Mouse (Mus musculus) lung, postnatal 4 days (tissue): ENCODE data around the gene Rbm12.
"Not testable (repeated sequence)": the region's sequence is repeated elsewhere in the genome, so short reads cannot be mapped to it uniquely, and the experiment has no call there.

Source experiments
- DNase-seq, 2 experiments: peaks; one replicate each; pipeline ENCODE4 v3.0.0; 2021

Gene Rbm12

DNA sequence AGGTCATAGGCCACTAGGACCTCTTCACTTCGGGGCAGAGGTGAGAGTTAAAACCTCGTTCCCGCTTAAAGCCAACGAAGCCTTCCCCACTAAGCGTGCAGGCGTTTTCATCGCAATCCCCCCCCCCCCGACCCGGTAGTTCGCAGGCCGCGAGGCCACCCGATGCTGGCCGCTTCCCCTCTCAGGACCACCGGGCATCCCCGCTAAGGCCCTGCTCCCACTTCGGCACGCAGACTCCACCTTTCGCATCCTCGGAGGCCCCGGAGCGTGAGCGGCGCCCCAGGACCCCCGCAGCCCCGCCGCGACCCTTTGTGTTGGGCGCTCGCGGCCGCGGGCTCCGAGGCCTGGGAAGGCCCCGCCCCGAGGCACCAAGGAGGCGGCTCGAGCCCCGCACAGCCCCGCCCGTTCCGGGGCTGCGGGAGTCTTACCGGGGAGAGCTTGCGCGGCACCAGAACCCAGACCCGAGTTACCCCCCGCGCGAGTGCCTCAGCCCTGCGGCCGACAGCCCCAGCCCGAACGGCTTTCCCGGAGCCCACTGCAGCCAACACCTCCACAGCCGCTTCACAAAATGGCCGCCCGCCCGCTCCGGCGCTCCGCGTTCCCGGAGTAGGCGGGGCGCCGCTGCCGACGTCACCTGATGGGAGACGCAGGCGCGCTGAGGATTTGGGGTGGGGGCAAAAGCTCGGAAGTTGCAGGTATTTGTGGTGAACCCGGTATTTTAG, at the start of gene Rbm12, which contains the start of gene Cpne1:
Gene Rbm12 (minus strand): TSS at position 621 of the 722 bp plus-strand sequence.
Gene Cpne1 (minus strand): TSS at position 608 of the 722 bp plus-strand sequence.
- DNase-seq = peak; percentile 94 to 95

DNA sequence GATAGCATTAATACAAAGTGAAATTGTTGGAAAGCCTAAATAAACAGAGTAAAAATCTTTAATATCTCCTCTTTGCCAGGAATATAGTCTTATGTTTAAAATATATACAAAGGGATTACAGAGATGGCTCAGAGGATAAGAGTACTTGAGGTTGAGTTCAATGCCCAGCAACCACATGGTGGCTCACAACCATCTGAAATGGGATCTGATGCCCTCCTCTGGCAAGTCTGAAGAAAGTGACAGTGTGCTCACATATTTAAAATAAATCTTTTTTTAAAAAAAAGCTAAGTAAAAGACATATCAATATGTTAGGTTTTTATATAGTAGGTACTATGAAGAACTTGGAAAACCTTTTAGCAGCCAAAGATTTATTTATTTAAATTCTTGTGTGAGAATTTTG, 39.8 kb upstream of the Rbm12 start:
- DNase-seq = no peak

GRCm38 (mm10) chr2:156147316-156147915, 35.6 kb upstream of the Rbm12 start:
- DNase-seq = no peak

DNA sequence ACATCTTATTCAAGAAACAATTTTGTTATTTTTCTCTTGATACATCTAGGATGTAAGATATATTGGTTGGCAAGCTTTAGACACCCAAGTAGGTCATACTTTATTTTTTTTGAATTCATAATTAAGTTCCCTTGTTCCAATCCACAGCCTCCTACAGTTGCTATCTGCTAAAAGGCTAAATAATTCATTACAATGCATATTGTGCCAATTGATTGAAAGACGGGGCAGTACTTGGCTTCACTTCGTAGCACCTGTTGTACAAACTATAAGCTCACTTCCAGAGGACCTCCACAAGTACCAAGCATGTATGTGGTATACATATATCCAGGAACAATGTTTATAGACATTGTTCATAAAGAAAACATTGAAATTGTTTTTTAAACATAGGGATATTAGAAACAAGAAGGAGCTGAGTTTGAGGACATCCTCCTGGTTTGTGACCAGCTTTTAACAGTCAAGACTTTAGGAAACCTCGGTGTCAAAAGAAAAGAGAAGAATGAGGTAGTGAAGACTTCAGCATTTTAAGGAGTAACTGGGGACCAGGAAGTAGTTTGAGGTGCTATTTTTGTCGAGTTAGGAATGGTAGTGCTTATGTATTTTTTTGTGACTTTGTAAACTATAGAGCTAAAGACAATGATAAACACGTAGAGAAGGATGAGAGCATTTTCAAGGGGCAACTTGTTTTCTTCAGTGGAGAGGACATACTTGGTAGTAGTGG, 34.7 kb upstream of the Rbm12 start:
- DNase-seq = no peak

DNA sequence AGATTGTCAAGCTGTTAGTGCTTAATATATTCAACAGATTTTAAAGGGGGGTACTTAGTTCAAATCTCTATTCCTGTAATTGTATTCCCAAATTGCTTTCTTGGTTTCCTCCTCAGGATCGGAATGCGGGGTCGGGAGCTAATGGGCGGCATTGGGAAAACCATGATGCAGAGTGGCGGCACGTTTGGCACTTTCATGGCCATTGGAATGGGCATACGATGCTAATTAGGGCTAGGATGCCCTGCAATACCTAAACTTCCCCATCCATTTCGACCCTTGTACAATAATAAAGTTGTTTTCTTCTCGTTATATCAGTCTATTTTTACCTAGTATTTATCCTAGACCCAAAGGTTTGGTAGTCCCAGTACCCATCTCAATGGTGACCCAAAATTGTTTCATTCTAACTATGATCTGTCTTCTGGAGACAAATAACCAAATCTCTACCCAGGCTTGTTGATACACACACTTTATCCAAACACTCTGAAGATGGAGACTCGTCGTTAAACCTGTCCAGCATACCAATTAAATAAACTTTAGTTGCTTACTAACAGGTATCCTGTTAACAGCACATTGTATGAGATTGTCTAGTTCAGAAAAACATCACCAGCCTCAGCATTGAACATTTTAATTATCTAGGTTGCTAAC, 33.8 kb upstream of the Rbm12 start:
- no peak for DNase-seq

DNA sequence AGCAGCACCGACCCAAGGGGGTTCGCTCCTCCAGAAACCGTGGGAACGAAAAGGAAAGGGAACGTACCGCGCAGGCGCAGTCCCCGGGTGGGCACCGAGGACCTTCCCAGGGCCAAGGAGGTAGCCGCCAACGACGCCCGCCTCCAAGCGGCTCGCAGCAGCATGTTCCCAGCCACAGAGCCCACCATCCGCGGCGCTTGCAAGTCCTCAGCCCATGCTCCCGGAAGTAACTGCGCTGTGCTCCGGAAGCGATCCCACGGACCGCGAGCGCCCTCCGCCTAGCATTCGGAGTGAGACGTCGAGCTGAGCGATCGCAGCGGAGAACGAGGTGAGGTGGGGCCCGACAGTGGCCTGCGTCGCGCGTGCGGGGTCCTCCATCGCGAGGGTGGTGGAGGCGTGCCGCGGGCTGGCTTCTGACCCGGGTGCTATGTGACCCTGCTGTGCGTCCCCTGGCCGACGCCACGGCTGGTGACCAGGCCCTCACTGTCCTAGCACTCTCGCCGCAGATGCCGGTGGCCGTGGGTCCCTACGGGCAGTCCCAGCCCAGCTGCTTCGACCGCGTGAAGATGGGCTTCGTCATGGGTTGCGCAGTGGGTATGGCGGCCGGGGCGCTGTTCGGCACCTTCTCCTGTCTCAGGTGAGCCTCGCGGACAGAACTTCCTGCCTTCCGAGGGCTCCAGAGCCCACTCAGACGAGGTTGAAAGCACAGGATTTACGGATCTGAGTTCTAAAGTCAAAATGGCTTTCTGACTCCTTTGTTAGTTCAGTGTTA, 32.4 kb upstream of the Rbm12 start, which contains the start of the genes Romo1 and Nfs1:
Gene Romo1 (plus strand): TSS at position 87 of the 772 bp plus-strand sequence.
Gene Nfs1 (minus strand): TSS at position 234 of the 772 bp plus-strand sequence.
- DNase-seq = peak; percentile 95 to 97

DNA sequence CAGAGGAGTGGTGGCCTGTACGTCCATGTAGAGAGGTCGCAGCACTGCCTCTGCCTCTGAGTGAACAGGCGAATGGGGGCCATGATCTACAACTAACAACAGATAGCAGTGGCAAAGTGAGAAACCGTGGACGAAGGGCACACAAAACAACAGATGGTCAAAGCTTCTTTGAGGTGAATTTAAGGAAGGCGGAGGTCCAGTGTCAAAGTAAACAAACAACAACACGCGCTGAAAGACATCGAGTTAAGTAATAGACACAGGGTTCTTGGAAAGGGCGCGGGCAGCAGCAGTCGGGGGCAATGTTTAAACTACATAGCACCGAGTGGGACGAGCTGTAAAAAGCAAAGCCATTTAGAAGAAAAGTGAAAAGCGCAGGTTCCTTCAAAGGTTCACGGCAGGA, 31.6 kb upstream of the Rbm12 start:
- no peak for DNase-seq

- no peak for DNase-seq
Measured at GRCm38 (mm10) chr2:156142820-156143219, 31.0 kb upstream of the Rbm12 start.

GRCm38 (mm10) chr2:156135695-156136094, 23.9 kb upstream of the Rbm12 start:
- no peak for DNase-seq

DNA sequence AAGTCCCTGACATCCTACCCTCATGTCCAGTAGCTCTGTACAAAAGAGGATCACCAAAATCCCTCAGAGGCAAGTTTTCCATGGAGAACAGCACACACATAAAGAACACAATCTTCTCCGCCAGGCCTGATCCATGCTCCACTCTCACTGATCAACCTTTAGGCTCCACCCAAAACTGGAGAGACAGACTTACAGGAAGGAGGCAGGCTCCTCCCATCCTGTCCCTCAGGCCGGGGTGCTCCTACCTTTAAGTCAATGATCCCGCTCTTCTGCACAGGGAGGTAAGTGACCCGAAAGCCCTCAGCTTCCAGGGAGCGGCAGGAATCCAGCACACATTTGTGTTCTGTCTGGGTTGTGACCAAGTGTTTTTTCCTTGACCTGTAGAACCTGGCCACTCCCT, 22.4 kb upstream of the Rbm12 start:
- no peak for DNase-seq

DNA sequence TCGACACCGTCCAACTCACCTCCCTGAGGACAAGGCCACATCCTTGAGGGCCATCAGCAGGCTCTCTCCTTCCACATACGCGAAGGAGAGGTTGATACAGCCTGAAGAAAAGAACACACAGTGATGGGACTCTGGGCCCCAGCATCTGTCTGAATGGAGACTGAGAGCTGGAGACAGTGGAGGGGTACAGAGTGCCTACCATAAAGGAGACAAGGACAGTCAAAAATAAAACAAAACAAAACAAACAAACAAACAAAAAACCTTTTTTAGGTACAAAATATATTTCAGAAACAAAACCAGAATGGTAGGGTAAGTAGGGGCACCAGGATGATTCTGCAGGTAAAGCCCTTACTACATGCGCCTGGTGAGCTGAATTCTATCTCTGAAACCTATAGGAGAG, 15.2 kb upstream of the Rbm12 start, which contains the start of gene Gm28036:
Gene Gm28036 (minus strand): TSS at position 101 of the 400 bp plus-strand sequence.
- DNase-seq = no peak

DNA sequence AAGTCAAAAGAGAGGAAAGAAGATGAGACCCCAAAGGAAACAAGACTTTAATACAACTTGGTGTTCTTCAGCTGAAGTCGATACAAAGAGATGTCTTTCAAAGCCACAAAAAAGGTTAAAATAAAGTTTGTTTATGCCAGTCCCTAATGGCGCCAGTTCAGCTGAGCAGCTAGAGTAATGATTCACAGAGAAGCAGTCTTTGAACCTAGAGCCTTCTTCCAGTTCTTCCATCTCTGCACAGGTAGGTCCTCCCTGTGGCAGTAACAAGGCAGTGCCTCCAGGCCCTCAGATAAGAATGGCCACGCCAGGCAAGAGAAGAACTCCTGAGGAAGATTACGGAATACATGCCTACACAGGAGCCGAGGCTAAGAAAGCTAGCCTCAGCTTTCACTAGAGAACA, 12.0 kb upstream of the Rbm12 start:
- DNase-seq = no peak

GRCm38 (mm10) chr2:156119566-156119965, 7.8 kb upstream of the Rbm12 start:
- no peak for DNase-seq

GRCm38 (mm10) chr2:156112080-156112423, 274 bp upstream of the Rbm12 start:
- DNase-seq = not testable (repeated sequence)

DNA sequence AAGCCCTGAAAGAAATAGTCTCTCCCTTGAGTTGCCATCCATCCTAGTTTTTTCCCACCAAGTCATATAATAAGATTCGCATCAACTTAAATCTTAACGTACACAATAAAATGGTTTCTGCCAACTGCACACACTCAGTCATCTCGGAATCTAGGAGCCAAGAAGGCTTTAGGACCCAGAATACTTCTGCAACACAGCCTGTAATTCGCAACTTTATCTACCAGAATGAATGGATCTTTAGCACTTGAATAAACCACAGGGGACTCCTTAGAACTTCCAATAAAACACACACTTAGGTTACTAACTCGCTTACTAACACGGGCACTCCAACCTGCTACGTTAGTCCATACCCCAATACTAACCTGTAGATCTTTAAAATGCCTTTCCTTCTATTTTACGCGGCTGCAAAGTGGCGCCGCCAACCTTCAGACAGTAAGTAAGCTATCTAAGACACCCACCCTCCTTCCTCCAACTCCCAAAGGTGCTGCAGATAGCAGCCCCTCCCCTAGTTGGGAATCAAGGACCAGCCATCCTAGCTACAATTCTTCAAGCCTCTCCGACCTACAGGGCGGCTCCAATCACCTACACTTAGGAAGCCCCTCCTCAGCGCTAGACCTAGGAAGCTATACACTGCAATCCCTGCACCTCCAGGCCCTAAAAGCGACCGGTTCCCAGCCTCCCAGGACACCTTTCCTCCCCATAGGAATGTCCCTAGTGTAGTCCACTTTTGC, 986 bp downstream of the Rbm12 start:
- DNase-seq = no peak

- DNase-seq = no peak
Measured at GRCm38 (mm10) chr2:156091926-156092325, 19.9 kb downstream of the Rbm12 start.

GRCm38 (mm10) chr2:156089799-156090198, 22.0 kb downstream of the Rbm12 start:
- DNase-seq = no peak

- no peak for DNase-seq
Measured at GRCm38 (mm10) chr2:156087391-156088110, 24.2 kb downstream of the Rbm12 start.

- no peak for DNase-seq
Measured at GRCm38 (mm10) chr2:156084541-156084940, 27.2 kb downstream of the Rbm12 start.

GRCm38 (mm10) chr2:156080391-156080790, 31.4 kb downstream of the Rbm12 start:
- no peak for DNase-seq

DNA sequence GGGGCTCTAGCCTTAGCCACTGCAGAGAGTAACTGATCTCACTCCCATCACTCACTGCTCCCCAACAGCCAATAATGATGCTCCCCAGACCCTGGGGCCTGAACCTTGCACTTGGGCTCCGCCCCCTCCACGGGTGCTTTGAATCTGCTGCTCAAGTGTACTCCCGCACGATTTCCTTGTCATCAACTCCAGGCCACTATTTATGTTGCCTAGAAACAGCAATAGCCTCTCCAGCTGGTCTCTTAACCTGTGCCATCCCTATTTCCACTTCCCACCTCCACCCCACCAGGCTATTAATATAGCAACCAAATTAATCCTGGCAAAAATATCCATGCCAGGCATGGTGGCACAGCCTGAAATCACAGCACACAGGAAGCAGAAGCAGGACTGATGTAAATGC, 32.1 kb downstream of the Rbm12 start:
- DNase-seq = no peak
